Mouse (Mus musculus) lung, embryonic 14.5 days (tissue): ENCODE measurements around the gene Ifi202b. TPM values are rescaled to one million over a fixed set of nuclear protein-coding genes. Genes with fewer than 3 reads are reported as not detected.
"Not testable (repeated sequence)": the region's sequence is repeated elsewhere in the genome, so short reads cannot be mapped to it uniquely, and the experiment has no call there.

ENCODE experiments used
- ATAC-seq: fragments of 200-750 bp; cut with Nextera tagmentation; 2 replicates; pipeline ENCODE4 v1.8.0; 2017; ENCODE audit warnings: mild to moderate bottlenecking, moderate TSS enrichment, moderate library complexity; ENCODE audit not compliant: insufficient read depth
- DNase-seq: peaks from one replicate; pipeline ENCODE4 v3.0.0-alpha.2; 2015
- H3K27ac ChIP-seq: fragments of 300-500 bp; sonication (generic); 2 replicates; pipeline ENCODE4 v1.5.1; 2014; ENCODE audit warnings: low read depth, mild to moderate bottlenecking, moderate library complexity
- H3K27me3 ChIP-seq: fragments of 300-500 bp; sonication (generic); 2 replicates; pipeline ENCODE4 v1.6.1; 2014; ENCODE audit warnings: low read length, control low read depth; ENCODE audit not compliant: insufficient read depth
- H3K36me3 ChIP-seq: fragments of 300-500 bp; sonication (generic); 2 replicates; pipeline ENCODE4 v1.6.1; 2014; ENCODE audit warnings: control low read depth; ENCODE audit not compliant: insufficient read depth
- H3K4me1 ChIP-seq: fragments of 300-500 bp; sonication (generic); 2 replicates; pipeline ENCODE4 v1.6.1; 2014; ENCODE audit warnings: antibody characterized with exemption, control low read depth; ENCODE audit not compliant: insufficient read depth
- H3K4me2 ChIP-seq: fragments of 300-500 bp; sonication (generic); 2 replicates; pipeline ENCODE4 v1.6.1; 2014; ENCODE audit warnings: mild to moderate bottlenecking
- H3K4me3 ChIP-seq: fragments of 300-500 bp; sonication (generic); 2 replicates; pipeline ENCODE4 v1.5.1; 2014; ENCODE audit warnings: low read depth, low read length
- H3K9ac ChIP-seq: fragments of 300-500 bp; sonication (generic); 2 replicates; pipeline ENCODE4 v1.6.1; 2014
- H3K9me3 ChIP-seq: fragments of 300-500 bp; sonication (generic); 2 replicates; pipeline ENCODE4 v1.6.1; 2016; ENCODE audit warnings: low read depth, low read length, control low read depth
- CTCF ChIP-seq: IDR thresholded peaks from 2 replicates; pipeline ENCODE4 v1.5.1; 2016; ENCODE audit warnings: antibody characterized with exemption, low read depth
- WGBS: fragments of 180-500 bp; shearing (Covaris S2); extraction: QIAGEN DNeasy Blood & Tissue Kit; methylation state at CpG from one replicate; pipeline ENCODE4 v1.1.7; 2014; 5-methylcytosine and 5-hydroxymethylcytosine counted together
- polyA plus RNA-seq: library from polyadenylated mRNA; unstranded; fragments of >200 nt; fragmentation: Nextera tagmentation; extraction: Ambion mirVana; gene quantifications from 2 replicates; pipeline ENCODE4 v1.2.1, GENCODE M21; 2014

Gene Ifi202b
- polyA plus RNA-seq, result not detected in 2 replicates

DNA sequence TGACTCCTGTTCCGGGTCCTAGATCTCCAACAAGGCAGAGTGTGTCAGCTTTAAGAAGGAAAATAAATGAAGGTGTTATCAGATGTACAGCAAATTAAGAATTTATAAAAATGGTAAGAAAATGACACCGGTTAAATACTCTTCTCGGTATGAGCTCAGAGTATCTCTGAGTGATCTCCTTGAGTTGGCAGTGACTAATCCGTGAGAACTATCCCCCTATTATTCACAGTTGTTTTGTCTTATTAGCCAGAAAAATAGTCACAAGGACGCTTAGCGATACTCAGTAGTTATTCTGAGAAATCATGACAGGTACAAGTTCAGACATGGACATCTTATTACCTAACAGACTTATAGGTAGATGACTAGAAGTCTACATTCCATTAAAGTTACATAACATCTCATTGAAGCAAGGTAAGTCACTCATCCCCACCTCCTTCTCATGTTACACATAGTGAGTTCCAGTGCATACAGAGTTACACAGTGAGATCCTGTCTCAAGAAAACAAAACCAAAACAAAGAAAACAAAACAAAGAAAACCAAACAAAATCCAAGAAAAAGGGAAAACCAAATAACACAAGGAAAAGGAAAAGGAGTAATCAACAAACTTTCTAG lies at the start of gene Ifi202b:
Gene Ifi202b, minus strand, starts transcription at position 51 of the 612 bp plus-strand sequence.
- not testable (repeated sequence) for ATAC-seq, H3K9ac ChIP-seq, H3K36me3 ChIP-seq, DNase-seq, H3K9me3 ChIP-seq, H3K27ac ChIP-seq, H3K4me3 ChIP-seq, H3K27me3 ChIP-seq, H3K4me2 ChIP-seq, H3K4me1 ChIP-seq
- 73% methylated on average over 6 of the region's 6 CpGs for WGBS

DNA sequence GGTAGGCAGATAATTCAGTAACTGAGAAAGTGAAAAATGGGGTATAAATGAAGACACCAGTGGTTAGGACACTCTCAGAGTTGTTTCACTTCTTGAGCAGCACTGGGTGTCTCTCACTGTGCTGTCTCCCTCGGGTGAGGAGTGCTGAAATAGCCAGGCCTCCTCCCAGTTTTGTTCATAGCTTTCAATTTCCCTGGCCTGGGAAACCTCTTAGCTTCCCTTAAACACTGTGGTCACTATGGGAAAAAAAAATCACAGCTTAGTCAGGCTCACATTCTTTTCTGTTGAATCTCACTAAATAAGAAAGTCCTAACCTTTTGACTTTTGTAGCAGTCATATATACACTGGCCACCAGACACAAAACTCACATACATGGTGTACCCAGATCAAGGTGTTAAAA lies 49.2 kb upstream of the Ifi202b start, which contains the start of gene Ifi205:
Gene Ifi205, minus strand, starts transcription at position 113 of the 400 bp plus-strand sequence.
- Histone ChIP-seq H3K4me1 (no peaks in the 10 kb centered on the region), H3K9ac (no peak within 1 kb of the TSS), H3K27ac (no peak within 1 kb of the TSS), H3K36me3 (no peaks in the 10 kb centered on the region), H3K27me3 (no peaks in the 10 kb centered on the region), H3K4me2 (no peak within 1 kb of the TSS), H3K4me3 (no peak within 1 kb of the TSS), H3K9me3 (no peaks in the 10 kb centered on the region)
- ATAC-seq (no peak), DNase-seq (no peak)
- WGBS, result 35% methylated on average over 1 of the region's 1 CpGs
- TF ChIP-seq CTCF, result no peak

DNA sequence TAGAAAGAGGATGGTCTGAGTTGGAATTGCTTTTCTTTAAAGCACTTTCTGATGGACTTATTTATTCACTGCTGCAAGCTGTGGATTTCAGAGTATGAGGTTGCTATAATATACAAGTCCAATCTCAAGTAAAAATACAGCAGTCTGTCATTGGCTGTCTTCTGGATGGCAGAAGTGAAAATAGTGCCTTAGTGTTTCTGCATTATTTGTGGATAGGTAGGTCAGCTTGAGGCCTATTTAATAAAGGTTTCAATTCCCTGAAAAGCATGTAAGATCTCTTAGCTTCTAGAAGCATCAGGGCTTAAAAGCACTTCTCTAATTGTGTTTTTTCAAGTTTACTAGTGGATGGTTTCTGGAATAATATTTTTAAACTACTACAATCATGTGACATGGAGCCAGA lies 24.5 kb upstream of the Ifi202b start:
- not testable (repeated sequence) for ATAC-seq, H3K27ac ChIP-seq, H3K4me2 ChIP-seq, H3K9me3 ChIP-seq, H3K4me1 ChIP-seq, H3K36me3 ChIP-seq, H3K4me3 ChIP-seq, H3K9ac ChIP-seq, H3K27me3 ChIP-seq, DNase-seq

DNA sequence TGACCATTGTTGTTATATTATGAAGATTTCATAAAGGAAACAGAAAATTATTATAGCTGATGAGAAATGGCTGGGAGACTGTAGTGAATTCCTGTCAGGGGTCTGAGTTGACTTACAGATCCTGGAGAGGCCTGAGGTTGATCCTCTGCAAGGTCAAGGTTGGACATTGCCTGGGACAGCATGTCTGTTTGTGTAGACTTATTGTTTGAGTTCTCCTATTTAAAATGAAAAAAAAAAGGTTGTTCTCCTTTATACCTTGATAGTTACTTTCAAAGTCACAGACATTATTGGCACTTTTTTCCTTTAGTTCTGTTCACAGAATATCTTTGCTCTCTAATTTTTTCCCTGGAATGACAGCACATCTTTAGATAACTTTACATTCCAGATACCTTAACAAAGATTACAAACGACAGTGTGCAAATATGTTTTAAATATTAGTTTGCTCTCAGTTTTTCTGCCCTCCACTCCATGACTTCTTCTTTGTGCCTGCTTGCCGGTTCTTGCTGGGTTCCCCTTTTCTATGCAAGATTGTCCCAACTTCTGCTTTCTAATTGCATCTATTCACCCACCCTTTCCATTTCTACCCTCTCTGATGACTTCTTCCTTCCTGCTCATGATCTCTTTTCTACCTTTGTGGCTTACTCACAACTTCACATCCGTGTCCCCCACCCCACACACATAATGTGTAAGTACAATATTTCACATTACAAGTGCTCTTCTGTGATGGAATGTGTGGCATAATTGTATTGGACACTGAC lies 22.0 kb upstream of the Ifi202b start:
- H3K27me3 ChIP-seq, H3K9ac ChIP-seq, H3K36me3 ChIP-seq, ATAC-seq, H3K4me1 ChIP-seq, H3K27ac ChIP-seq, H3K9me3 ChIP-seq, DNase-seq, H3K4me2 ChIP-seq, H3K4me3 ChIP-seq: not testable (repeated sequence)
- WGBS, result 44% methylated on average over 1 of the region's 3 CpGs

DNA sequence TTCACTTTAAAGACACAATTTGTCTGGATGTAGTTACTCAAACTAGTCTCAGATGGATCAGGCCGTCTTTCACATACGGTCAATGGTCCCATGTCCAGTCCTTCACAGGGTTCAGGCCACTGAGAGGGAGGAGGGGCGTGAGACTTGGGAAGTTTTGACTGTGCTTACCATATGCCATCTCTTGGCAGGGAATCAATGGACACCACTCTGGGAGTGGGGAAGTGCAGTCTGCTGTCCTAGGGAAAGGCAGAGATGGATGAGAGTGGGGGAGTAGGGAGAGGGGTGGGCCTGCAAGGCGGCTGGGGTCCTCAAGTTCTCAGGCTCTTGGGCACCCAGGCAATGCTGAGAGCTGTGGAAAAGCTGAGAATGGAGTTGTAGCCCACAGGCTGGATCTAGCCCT lies 12.5 kb upstream of the Ifi202b start:
- Histone ChIP-seq H3K4me2 (no peak overlapping the region), H3K4me1 (no peaks in the 10 kb centered on the region), H3K9ac (no peak overlapping the region), H3K4me3 (no peak overlapping the region), H3K36me3 (no peaks in the 10 kb centered on the region), H3K27ac (no peak overlapping the region), H3K9me3 (no peaks in the 10 kb centered on the region), H3K27me3 (no peaks in the 10 kb centered on the region)
- DNase-seq, result no peak
- ATAC-seq, result no peak
- no peak for TF ChIP-seq CTCF
- 74% methylated on average over 4 of the region's 4 CpGs for WGBS

DNA sequence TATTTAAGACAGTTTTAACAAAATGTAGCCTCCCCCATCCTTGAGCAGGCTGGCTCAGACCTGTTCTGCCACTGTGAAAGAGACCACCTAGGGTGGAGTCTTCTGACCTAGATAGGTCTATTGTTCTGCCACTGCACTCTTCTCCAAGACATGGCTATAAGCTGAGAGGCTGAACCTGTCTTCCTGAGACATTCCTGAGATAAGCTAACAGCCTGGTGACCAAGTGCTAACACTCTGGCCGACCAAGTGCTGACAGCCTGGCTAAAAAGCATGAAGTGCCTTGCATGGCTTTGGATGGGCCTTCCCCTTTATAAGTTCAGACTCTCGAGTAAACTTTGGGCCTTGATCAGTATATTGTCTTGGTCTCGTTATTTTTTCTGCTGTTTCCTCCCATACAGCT lies 1.5 kb downstream of the Ifi202b start:
- H3K9ac ChIP-seq, H3K4me2 ChIP-seq, H3K27ac ChIP-seq, H3K9me3 ChIP-seq, H3K27me3 ChIP-seq, H3K4me1 ChIP-seq, H3K36me3 ChIP-seq, H3K4me3 ChIP-seq: not testable (repeated sequence)
- peak; percentile 49; the same call in 1 of the 2 replicates for ATAC-seq
- peak; percentile 8 for DNase-seq
- WGBS, result 12% methylated on average over 3 of the region's 3 CpGs

DNA sequence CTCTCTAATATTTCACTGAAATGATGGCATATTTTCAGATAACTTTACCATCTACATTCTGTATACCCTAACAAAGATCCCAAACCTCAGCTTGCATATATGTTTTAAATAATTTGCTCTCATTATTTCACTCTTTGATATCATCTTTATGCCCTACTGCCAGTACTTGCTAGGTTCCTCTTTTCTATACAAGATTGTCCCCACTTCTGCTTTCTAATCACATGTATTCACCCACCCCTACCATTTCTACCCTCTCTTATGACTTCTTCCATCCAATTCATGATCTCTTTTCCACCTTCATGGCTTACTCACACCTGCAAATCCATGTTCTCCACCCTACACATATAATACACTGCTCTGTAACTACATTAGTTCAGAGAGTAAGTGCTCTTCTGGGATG lies 4.9 kb downstream of the Ifi202b start:
- Histone ChIP-seq H3K4me3 (no peak overlapping the region), H3K27ac (no peak overlapping the region), H3K36me3 (no peaks in the 10 kb centered on the region), H3K4me1 (no peaks in the 10 kb centered on the region), H3K27me3 (no peaks in the 10 kb centered on the region), H3K9me3 (no peaks in the 10 kb centered on the region), H3K4me2 (no peak overlapping the region), H3K9ac (no peak overlapping the region)
- ATAC-seq, result no peak
- no peak for TF ChIP-seq CTCF
- no peak for DNase-seq
